Mouse (Mus musculus) midbrain, postnatal 0 days (tissue): ENCODE results near the gene Atp1a4. TPM values are rescaled to one million over a fixed set of nuclear protein-coding genes. Genes with fewer than 3 reads are reported as not detected.

Source experiments
- ATAC-seq: fragments of 200-750 bp; cut with Nextera tagmentation; 2 replicates; pipeline ENCODE4 v1.8.0; 2017; ENCODE audit warnings: moderate number of reproducible peaks, mild to moderate bottlenecking, moderate TSS enrichment, moderate library complexity; ENCODE audit not compliant: low FRiP score
- DNase-seq: peaks from one replicate; pipeline ENCODE4 v3.0.0-alpha.2; 2015; ENCODE audit warnings: low spot score
- H3K27ac ChIP-seq: fragments of 300-500 bp; sonication (generic); 2 replicates; pipeline ENCODE4 v1.5.1; 2014; ENCODE audit warnings: low read depth, mild to moderate bottlenecking, low read length, mixed read lengths
- H3K27me3 ChIP-seq: fragments of 300-500 bp; sonication (generic); 2 replicates; pipeline ENCODE4 v1.6.1; 2014; ENCODE audit warnings: low read length, control low read depth, mixed read lengths; ENCODE audit not compliant: insufficient read depth
- H3K36me3 ChIP-seq: fragments of 300-500 bp; sonication (generic); 2 replicates; pipeline ENCODE4 v1.6.1; 2014; ENCODE audit warnings: low read length, control low read depth, mixed read lengths; ENCODE audit not compliant: insufficient read depth
- H3K4me1 ChIP-seq: fragments of 300-500 bp; sonication (generic); 2 replicates; pipeline ENCODE4 v1.6.1; 2014; ENCODE audit warnings: mild to moderate bottlenecking, control low read depth, antibody characterized with exemption, low read length, mixed read lengths; ENCODE audit not compliant: insufficient read depth
- H3K4me2 ChIP-seq: fragments of 300-500 bp; sonication (generic); 2 replicates; pipeline ENCODE4 v1.6.1; 2014; ENCODE audit warnings: low read depth, mild to moderate bottlenecking, low read length, mixed read lengths; ENCODE audit not compliant: poor library complexity, severe bottlenecking
- H3K4me3 ChIP-seq: fragments of 300-500 bp; sonication (generic); 2 replicates; pipeline ENCODE4 v1.5.1; 2014; ENCODE audit warnings: low read depth, mild to moderate bottlenecking, low read length, moderate library complexity
- H3K9ac ChIP-seq: fragments of 300-500 bp; sonication (generic); replicated peaks from 2 replicates; pipeline ENCODE4 v1.6.1; 2014; ENCODE audit warnings: mild to moderate bottlenecking, low read length, moderate library complexity, mixed read lengths; ENCODE audit not compliant: poor library complexity, severe bottlenecking
- H3K9me3 ChIP-seq: fragments of 300-500 bp; sonication (generic); 2 replicates; pipeline ENCODE4 v1.6.1; 2016; ENCODE audit warnings: low read length, control low read depth
- CTCF ChIP-seq: IDR thresholded peaks from 2 replicates; pipeline ENCODE4 v1.5.1; 2016; ENCODE audit warnings: antibody characterized with exemption, mild to moderate bottlenecking
- WGBS: fragments of 180-500 bp; shearing (Covaris S2); extraction: QIAGEN DNeasy Blood & Tissue Kit; methylation state at CpG from one replicate; pipeline ENCODE4 v1.1.7; 2014; 5-methylcytosine and 5-hydroxymethylcytosine counted together
- polyA plus RNA-seq: library from polyadenylated mRNA; unstranded; fragments of >200 nt; fragmentation: Nextera tagmentation; extraction: Ambion mirVana; gene quantifications from 2 replicates; pipeline ENCODE4 v1.2.1, GENCODE M21; 2015
- total RNA-seq: library from RNA; depleted of rRNA; stranded (reverse); fragments of >200 nt; gene quantifications from 2 replicates; pipeline ENCODE4 v1.2.3, GENCODE M21; 2014

Atp1a4 gene
- total and polyA plus RNA-seq, 2 experiments from 2014 or later, result 0.05 TPM; not detected in 1

GRCm38 (mm10) chr1:172213771-172214170, 44.4 kb downstream of the Atp1a4 start:
- no peak overlapping the region for H3K4me2 ChIP-seq
- 33% methylated on average over 4 of the region's 4 CpGs for WGBS

GRCm38 (mm10) chr1:172212776-172213175, 45.4 kb downstream of the Atp1a4 start:
- 45% methylated on average over 5 of the region's 5 CpGs for WGBS

More at GRCm38 (mm10) chr1:172213771-172214170, 44.4 kb downstream of the Atp1a4 start:
- H3K27ac ChIP-seq, result no peak overlapping the region
- TF ChIP-seq CTCF, result no peak
- no peak overlapping the region for H3K9ac ChIP-seq
- no peaks in the 10 kb centered on the region for H3K27me3 ChIP-seq
- H3K4me3 ChIP-seq, result no peak overlapping the region
- no peaks in the 10 kb centered on the region for H3K36me3 ChIP-seq
- H3K9me3 ChIP-seq, result no peaks in the 10 kb centered on the region
- DNase-seq, result no peak
- peaks cover 9% of the 10 kb centered on the region for H3K4me1 ChIP-seq
- no peak for ATAC-seq

GRCm38 (mm10) chr1:172207111-172207584, 51.1 kb downstream of the Atp1a4 start:
- H3K4me2 ChIP-seq, result peak overlapping the region; percentile 90
- DNase-seq, result no peak
- H3K9me3 ChIP-seq, result no peaks in the 10 kb centered on the region
- TF ChIP-seq CTCF, result no peak
- peaks cover 35% of the 10 kb centered on the region for H3K4me1 ChIP-seq
- H3K4me3 ChIP-seq, result peak overlapping the region; percentile 78
- H3K27ac ChIP-seq, result peak overlapping the region; percentile 99
- H3K9ac ChIP-seq, result peak overlapping the region; percentile 96; the same call in 1 of the 2 replicates
- WGBS, result 5% methylated on average over 7 of the region's 7 CpGs
- H3K36me3 ChIP-seq, result no peaks in the 10 kb centered on the region
- H3K27me3 ChIP-seq, result no peaks in the 10 kb centered on the region
- ATAC-seq, result peak; percentile 1; the same call in 1 of the 2 replicates

More at GRCm38 (mm10) chr1:172212776-172213175, 45.4 kb downstream of the Atp1a4 start:
- DNase-seq, result no peak
- Histone ChIP-seq H3K27me3 (no peaks in the 10 kb centered on the region), H3K9me3 (no peaks in the 10 kb centered on the region), H3K4me1 (peaks cover 8% of the 10 kb centered on the region), H3K36me3 (no peaks in the 10 kb centered on the region), H3K27ac (no peak overlapping the region), H3K4me3 (no peak overlapping the region), H3K4me2 (no peak overlapping the region), H3K9ac (no peak overlapping the region)
- no peak for ATAC-seq
- no peak for TF ChIP-seq CTCF

GRCm38 (mm10) chr1:172206141-172206917, 51.9 kb downstream of the Atp1a4 start, which contains the start of gene Pea15a:
Gene Pea15a, minus strand, starts transcription at chr1:172206804.
- peak; percentile 78 for ATAC-seq
- H3K9me3 ChIP-seq, result no peaks in the 10 kb centered on the region

GRCm38 (mm10) chr1:172205741-172206087, 52.5 kb downstream of the Atp1a4 start:
- DNase-seq, result no peak
- peak overlapping the region; percentile 96 for H3K9ac ChIP-seq
- peak overlapping the region; percentile 78 for H3K4me3 ChIP-seq
- H3K9me3 ChIP-seq, result no peaks in the 10 kb centered on the region
- no peaks in the 10 kb centered on the region for H3K27me3 ChIP-seq
- H3K4me1 ChIP-seq, result peaks cover 48% of the 10 kb centered on the region
- H3K4me2 ChIP-seq, result peak overlapping the region; percentile 90
- no peak for TF ChIP-seq CTCF
- H3K36me3 ChIP-seq, result no peaks in the 10 kb centered on the region
- peak overlapping the region; percentile 99 for H3K27ac ChIP-seq
- peak; percentile 32 for ATAC-seq
- WGBS, result 2% methylated on average over 3 of the region's 3 CpGs

More at GRCm38 (mm10) chr1:172206141-172206917, 51.9 kb downstream of the Atp1a4 start, which contains the start of gene Pea15a:
- Histone ChIP-seq H3K27ac (peak within 1 kb of the TSS; percentile 99), H3K36me3 (no peaks in the 10 kb centered on the region), H3K4me3 (peak within 1 kb of the TSS; percentile 78), H3K4me1 (peaks cover 43% of the 10 kb centered on the region), H3K4me2 (peak within 1 kb of the TSS; percentile 90), H3K9ac (peak within 1 kb of the TSS; percentile 96), H3K27me3 (no peaks in the 10 kb centered on the region)
- TF ChIP-seq CTCF, result no peak
- 0% methylated on average over 33 of the region's 40 CpGs for WGBS
- DNase-seq, result peak; percentile 81
